Mouse (Mus musculus): ENCODE measurements around the gene Pgd.

Pgd gene

DNA sequence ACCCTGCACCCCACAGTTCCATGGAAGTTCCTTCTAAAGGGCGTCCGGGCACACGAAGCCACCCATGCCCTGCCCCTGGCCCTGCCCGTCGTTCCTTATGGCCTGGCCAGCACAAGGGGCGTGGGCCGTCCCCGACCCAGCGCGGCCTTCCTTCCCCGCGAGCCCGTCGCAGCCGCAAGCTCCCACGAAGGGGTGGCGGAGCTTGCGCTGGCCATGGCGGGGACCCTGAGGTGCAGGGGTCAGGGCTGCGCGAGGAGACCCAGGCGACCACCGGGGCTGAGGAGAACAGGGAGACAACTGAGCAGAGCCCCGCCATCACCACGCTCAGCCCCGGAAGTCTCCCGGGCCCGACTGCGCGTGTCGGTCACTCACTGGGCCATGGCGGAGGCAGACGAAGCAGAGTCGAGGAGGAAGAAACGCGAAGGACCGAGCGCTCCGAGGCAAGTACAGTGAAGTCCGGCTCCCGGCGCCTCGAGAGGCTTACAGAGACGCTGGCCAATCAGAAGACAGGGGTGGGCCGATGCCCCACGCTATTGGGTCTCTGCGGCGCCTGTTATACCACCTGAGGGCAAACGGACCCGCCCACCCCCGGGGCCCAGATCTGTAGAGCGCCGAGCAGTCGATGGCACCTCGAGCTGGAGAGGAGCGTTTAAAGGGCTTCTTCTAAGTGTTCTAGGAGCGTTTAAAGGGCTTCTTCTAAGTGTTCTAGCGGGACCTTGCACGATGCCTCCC lies at the start of gene Pgd:
TSS of gene Pgd (minus strand) at position 557 of the 732 bp plus-strand sequence.
- under 1% methylated on average over 59 of the region's 59 CpGs for WGBS

DNA sequence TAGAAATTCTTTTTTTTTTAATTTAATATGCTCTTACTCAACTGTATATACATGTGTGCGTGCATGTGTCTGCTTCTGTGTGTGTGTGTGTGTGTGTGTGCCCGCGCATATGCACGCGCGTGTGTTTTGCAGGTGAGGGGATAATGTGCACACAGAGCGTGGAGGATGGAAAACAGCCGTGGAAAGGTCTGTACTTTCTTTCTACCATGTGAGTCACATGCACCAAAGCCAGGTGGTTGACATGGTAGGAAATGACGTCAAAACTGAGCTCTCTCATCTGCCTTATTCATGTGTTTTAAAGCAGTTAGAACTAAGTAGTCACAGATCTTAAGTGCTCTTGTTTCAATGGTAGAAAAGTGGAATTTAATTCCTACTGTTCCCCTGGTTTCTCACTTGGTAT lies 49.4 kb upstream of the Pgd start:
- 80% methylated on average over 9 of the region's 9 CpGs for WGBS

DNA sequence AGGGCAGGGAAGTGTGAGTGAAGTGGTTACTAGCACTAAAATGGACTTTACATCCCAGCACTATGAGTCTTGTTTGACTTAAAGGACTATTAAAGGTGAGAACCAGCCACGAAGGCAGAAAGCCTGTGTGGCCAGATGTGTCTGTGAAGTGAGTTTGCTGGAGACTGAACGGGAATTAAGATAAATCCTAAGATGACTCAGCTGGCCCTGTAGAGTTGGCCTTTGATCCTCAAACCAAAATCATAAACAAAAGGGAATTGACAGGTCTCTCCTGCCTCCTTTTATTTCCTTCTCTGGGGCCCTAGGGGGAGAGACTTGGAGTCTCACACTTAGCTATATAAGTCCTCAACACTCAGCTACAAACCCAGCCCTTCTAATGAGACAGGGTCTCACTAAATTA lies 48.8 kb upstream of the Pgd start:
- WGBS: 39% methylated on average over 2 of the region's 2 CpGs

DNA sequence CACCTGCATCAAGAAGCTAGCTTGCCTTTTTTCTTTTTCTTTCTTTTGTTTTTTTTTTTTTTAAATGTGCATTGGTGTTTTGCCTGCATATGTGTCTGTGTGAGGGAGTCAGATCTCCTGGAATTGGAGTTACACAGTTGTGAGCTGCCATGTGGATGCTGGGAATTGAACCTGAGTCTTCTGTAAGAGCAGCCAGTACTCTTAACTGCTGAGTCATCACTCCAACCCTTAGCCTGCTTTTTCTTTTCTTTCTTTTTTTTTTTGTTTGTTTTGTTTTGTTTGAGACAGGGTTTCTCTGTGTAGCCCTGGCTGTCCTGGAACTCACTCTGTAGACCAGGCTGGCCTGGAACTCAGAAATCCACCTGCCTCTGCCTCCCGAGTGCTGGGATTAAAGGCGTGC lies 47.9 kb upstream of the Pgd start:
- WGBS: 89% methylated on average over 2 of the region's 2 CpGs

DNA sequence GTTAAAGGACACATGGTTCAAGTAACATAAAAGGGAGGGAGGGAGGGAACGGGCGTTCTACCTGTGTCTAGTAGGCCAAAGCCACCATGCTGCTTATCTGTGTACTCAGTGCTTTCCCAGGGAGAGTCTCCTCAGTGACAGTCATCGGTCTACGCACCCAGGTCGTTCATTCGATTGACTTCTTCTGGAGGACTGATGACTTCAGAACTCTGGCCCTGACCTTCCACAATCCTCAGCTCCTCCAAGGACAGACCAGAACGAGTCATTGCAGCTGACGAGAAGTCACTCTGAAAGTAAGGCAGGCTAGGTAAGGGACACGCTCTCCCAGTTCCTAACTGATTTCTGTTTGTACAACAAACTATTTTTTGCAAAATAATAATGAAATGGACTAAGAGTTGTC lies 46.9 kb upstream of the Pgd start:
- 96% methylated on average over 9 of the region's 9 CpGs for WGBS

DNA sequence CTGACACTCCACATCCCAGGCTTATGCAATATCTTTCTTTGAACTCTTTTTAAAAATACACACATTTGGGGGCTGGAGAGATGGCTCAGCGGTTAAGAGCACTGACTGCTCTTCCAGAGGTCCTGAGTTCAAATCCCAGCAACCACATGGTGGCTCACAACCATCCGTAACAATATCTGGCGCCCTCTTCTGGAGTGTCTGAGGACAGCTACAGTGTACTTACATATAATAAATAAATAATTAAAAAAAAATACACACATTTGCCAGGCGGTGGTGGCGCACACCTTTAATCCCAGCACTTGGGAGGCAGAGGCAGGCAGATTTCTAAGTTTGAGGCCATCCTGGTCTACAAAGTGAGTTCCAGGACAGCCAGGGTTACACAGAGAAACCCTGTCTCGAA lies 44.9 kb upstream of the Pgd start:
- WGBS: 88% methylated on average over 6 of the region's 6 CpGs

DNA sequence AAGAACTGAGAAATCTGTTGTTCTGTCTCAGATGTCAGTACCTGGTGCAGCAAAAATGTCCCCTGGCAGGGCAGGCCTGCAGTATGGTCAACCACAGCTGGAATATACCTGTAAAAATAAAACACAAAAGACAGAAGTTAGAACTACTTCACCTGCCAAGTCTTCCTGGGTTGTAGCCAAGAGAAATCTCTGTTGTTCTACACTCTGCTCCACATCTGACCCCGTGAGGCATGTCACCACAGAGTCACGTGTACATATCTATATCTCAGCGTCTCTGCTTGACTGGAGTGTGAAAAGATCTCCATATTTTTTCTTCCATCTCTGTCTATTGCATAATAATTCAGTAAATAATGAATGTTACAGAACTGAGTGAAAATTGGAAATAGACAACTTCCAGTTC lies 35.9 kb upstream of the Pgd start:
- 59% methylated on average over 3 of the region's 3 CpGs for WGBS

DNA sequence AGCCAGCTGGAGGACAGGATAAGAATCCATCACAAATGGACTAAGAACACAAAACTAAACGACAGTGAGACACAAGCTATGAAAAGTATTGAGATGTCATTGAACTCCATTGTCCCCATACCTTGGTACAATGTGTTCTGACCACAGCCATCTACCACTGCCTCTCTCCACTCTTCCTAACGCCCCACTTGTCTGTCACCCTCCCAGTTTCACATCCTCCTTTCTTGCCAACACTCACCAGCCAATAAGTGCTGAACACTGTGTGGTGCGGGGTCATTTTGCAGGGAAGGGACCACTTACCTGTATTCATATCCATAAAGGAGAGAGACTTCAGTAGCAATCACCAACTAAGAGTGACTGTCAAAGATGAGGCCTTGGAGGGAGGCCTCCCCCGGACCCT lies 34.5 kb upstream of the Pgd start:
- WGBS: 81% methylated on average over 4 of the region's 4 CpGs

DNA sequence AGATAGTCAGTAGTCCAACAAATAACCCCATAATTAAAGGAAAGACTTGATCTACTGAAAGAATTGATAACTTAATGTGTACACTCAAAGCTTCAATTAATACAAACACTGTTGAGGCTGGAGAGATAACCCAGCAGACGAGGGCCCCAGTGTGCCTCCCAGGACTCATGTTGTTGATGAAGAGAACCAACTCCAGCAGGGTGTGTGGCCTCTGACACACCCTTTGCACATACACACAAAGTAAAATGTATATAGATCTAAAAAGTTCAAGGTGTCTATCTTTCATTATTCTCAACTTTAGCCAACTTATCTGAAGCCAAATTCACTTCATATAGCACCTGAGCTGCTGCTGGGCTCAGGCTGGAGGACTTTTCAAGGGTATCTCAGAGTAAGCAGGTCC lies 30.6 kb upstream of the Pgd start:
- WGBS: 82% methylated on average over 1 of the region's 1 CpGs

DNA sequence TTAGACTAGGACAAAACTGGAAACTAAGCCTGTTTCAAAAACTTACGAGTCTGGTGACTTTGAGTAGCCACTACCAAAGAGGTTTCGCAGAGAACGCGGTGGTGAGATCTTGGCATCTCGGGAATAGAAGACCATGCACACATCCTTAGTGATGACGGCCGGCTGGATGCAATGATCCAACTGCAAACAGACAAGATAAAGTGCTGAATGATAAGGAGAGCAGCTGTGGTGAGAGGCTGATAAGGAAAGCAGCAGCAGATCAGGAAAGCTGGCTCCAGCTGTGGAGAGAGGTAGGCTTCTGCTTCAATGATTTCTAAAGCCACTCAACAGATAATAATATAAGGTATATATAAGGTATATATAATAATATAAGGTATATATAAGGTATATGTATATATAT lies 24.5 kb upstream of the Pgd start:
- 93% methylated on average over 7 of the region's 7 CpGs for WGBS

DNA sequence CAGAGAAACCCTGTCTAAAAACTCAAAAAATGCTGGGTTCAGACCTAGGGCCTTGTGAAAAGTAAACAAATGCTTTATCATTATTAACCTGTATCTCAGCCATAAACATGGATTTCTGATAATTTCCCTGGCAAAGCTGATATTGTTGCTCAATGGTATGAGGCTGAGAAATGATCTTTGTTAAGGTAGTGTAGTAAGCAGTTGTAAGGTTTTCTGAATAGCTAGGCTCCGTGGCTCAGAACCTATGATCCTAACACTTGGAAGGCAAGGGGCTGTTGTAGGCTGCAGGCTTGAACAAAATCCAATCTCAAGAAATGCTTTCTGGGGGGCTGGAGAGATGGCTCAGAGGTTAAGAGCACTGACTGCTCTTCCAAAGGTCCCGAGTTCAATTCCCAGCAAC lies 22.0 kb upstream of the Pgd start:
- 81% methylated on average over 2 of the region's 2 CpGs for WGBS

DNA sequence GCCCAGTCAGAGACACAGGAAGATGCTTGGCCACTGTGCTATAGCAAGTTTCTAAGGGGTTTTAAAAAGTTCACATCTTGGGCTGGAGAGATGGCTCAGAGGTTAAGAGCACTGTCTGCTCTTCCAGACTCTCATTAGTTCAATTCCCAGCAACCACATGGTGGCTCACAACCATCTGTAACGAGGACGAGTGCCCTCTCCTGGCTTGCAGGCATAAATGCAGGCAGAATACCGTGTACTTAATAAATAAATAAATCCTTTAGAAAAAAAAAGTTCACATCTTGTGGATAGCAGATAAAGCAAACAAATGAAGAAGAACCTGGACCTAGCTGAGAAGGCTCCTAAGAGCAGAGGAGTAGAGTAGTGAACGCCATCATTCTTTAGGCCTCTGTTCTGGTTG lies 16.2 kb upstream of the Pgd start:
- WGBS: 47% methylated on average over 4 of the region's 4 CpGs

DNA sequence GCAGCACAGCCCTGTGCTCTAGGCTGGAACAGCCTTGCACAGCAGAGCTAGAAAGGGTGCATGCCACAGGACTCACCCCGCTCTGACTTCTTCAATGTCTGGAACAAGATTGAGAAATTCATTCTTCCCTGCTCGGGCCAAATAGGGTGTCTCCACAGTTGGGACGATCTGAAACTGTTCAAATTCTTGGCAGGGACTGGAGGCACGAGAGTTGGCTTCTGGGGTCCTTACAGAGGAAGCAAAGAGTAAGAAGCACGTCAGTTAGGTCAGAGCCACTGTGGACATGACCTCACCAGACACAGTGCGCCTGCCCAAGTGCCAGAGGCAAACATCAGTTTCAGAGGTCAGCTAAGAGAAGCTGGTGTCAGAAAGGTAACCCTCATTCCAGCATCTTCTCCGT lies 15.6 kb upstream of the Pgd start:
- 82% methylated on average over 7 of the region's 7 CpGs for WGBS

DNA sequence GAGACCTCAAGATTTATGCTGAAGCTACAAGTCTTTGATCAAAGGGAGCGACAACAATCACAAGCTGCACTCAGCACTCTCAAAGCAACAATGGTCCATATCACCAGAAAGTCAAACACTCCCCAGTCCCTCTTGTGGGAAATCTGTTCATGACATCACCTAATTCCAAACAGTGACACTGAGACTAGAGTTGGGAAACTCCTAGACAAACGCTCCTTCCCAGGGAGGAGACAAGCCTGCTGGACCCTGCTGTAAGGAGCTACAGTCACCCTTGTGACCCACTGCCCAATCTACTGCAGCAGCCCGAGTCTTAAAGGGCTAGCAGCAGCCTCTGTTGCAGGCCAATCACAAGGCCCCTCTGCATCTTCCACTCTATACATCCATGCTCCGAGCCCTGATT lies 13.0 kb upstream of the Pgd start:
- WGBS: 52% methylated on average over 4 of the region's 4 CpGs

DNA sequence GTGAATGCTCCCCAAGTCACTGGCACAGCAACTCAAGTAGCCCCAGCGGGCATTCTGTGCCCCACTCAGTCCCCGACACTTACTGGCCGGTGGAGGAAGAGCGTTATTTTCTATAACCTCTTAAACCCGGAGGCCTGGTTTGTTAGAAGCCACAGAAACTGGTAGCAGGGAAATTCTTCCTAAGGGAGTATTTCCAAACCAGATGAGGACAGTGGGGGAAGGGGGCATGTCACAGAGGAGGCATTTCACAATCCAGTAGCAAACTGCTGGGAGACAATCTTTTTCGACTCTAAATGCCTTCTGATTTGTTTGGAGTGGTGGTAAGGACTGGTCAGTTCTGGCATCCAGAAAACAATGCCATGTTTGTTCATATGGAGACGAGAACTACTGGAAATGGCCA lies 12.6 kb upstream of the Pgd start:
- 76% methylated on average over 7 of the region's 7 CpGs for WGBS

DNA sequence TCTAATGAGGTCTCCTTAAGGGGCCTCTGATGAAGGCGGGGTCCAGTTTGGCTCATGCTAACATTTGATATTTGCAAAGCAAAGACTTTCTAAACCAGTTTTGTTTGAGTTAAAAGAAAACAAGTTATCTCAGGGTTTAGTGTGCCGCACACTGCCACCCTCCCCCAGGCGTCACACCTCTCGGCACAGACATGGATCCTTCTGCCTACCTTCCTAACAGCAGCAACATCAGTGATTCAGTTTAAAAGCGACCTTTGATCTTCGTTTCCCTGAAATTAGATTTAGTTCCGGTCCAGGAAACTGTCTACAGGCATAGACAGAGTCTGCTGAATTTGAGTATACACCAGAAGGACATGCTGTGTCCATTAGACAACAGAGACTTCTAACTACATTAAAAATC lies 11.8 kb upstream of the Pgd start:
- 79% methylated on average over 7 of the region's 7 CpGs for WGBS

DNA sequence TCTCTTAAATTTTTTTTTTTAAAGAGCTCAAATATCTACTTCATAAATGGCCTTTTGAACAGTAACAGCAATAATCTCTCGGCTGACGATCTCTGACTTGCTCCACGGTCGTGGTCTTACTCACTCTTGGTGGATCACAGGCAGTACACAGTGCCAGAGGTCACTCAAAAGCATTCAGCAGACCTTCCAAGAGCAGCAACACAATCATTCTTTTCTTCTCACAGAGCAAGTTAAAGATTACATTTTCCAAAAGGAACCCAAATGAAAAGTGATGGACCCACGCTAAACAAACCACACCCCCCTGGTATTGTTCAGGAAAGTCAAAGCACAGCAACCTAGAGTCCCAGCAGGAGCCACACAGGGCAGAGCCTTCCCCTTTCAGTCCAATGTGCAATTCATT lies 10.5 kb upstream of the Pgd start:
- 47% methylated on average over 5 of the region's 5 CpGs for WGBS

DNA sequence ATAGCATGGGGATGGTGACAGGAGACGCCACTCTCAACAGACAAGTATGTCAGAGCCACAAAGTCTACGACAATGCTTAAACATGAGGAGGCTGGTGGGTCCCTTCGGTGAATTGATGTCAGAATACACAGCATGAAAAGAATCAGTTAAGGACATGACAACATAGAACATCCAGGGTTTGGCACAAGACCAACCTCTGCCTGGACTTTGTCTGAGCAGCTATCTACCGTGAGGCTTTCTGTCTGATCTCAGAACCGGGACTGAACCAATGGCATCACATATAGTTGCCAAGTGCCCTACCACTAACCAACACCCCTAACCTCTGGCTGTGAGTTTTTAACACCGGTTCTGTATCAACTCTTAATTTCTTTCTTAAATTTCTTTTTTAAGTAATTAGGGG lies 10.1 kb upstream of the Pgd start:
- WGBS: 72% methylated on average over 6 of the region's 6 CpGs

DNA sequence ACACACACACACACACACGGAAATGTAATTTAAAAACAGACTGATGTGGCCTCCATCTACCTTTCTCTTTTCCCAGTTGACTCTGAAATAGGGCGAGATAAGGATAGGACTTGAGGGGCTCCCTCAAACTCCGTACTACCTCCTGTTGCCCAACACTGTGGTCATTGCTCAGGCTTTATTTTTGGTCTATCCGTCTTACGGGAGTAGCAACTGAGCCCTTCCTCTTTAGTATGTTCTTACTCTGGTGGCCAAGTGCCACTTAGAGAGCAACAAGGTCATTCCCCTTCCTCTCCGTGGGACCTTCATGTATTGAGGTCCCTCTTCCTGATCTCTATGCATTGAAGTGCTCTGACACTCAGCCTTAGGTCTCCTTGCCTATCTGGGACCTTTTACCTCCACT lies 7.1 kb upstream of the Pgd start:
- WGBS: 61% methylated on average over 6 of the region's 6 CpGs

DNA sequence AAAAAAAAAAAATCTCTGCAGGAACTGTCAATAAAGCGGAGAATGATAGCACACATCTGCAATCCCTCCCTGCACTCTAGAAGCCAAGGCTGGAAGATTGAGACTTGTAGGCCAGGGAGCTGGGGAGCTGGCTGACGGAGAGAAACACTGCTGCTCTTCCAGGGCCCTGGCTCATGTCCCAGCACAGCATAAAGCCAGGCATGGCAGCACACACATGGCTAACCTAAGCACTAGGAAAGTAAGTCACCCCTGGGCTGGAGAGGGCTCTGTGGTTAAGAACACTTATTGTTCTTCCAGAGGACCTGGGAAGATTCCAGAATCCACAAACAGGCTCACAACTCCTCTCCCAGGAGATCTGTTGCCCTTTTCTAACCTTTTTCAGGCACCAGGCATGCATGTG lies 6.1 kb upstream of the Pgd start:
- 41% methylated on average over 2 of the region's 2 CpGs for WGBS

DNA sequence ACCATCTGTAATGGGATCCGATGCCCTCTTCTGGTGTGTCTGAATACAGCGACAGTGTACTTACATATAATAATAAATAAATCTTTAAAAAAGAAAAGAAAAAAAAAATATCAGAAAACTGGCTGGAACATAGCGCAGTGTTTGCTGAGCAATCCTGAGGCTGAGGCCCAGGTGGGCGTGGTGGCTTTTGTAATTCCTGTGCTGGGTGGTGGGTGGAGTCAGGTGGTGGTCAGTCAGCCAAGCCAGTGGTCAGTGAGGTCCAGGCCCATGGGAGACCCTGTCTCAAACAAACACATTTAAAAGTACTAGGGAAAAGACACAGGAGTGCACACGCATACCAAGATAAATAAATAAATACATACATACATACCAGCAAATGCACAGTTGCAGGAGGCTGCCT lies 5.5 kb upstream of the Pgd start:
- WGBS: 74% methylated on average over 5 of the region's 5 CpGs

DNA sequence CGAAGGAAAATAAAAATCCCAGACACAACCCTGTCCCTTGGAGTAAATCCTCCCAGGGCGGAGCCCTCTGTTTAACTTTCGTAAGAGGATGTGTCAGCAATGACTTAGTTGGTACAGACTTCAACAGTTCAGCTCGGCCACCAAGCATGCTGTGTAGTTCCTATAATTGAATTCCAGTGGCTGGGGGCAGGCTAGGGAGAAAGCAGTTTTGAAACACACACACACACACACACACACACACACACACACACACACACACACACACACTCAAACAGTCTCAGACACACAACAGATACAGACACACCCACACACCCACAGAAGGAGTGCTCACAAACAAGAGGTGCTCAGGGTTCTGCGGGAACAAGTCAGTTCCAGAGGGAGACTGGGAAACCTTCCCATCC lies 5.0 kb upstream of the Pgd start:
- 49% methylated on average over 5 of the region's 5 CpGs for WGBS

DNA sequence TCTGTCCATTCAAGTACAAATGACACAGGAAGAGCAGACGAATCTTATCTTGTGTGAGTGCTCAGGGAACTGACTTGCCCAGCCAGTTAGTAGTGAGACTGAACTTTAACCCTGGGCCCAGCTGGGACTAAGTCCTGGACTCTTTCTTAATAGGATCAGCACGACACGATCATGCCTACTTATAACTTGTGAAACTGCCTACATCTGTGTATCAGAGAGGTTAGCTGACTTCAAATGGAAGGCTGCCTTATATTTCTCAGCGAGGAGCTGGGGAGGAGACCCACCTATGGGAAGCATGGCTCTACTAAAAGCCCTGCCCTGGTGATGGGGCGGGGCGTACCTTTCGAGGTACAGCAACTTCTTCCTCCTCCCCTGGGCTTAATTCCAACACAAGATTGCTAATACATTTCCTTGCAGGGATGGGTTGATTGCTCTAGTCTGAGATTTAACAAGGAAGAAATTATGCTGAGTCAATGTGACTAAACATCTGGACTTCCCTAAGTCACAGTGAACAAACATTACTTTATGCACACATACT lies 3.9 kb upstream of the Pgd start:
- 62% methylated on average over 7 of the region's 7 CpGs for WGBS

DNA sequence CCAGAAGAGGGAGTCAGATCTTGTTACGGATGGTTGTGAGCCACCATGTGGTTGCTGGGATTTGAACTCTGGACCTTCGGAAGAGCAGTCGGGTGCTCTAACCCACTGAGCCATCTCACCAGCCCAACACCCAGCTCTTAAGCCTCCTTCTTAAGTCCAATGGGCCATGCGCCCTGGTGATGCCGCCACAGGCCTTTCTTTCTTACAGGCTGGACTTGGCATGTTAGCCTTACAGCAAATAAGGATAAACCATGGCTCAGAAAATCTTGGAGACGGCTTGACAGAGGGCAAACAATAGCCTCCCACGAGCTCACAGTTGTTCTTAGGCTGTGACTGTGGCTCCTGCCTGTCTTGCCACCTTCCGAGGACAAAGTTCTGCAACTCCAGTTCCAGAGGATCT lies 3.4 kb upstream of the Pgd start:
- WGBS: 74% methylated on average over 8 of the region's 8 CpGs
